Mouse (Mus musculus): ENCODE measurements around the gene H2afx. TPM values are rescaled to one million over a fixed set of nuclear protein-coding genes. Genes with fewer than 3 reads are reported as not detected.

Gene H2afx
- polyA plus RNA-seq, 1 experiment from 2014 or later: 346 TPM

GRCm38 (mm10) chr9:44314257-44314547, 20.3 kb upstream of the H2afx start:
- Histone ChIP-seq H3K36me3 (ENCODE audit: control insufficient read depth, insufficient read depth, low read length) (peaks cover 6% of the 10 kb centered on the region), H3K4me3 (ENCODE audit: low read depth, low read length) (no peak overlapping the region), H3K9ac (ENCODE audit: low read depth, low read length) (no peak overlapping the region), H3K27me3 (ENCODE audit: control insufficient read depth, insufficient read depth, low read length) (no peaks in the 10 kb centered on the region), H3K9me3 (ENCODE audit: control insufficient read depth, low read length) (no peaks in the 10 kb centered on the region), H3K4me1 (replicated peaks; ENCODE audit: control insufficient read depth, insufficient read depth, low read length) (peaks cover 10% of the 10 kb centered on the region), H3K27ac (ENCODE audit: low read depth, low read length) (no peak overlapping the region), H3K4me2 (replicated peaks; ENCODE audit: low read depth, low read length) (no peak overlapping the region)
- ATAC-seq (ENCODE audit: low FRiP score): no peak
- 69% methylated on average over 4 of the region's 4 CpGs for WGBS
- DNase-seq (ENCODE audit: low spot score): no peak

GRCm38 (mm10) chr9:44314910-44315309, 19.6 kb upstream of the H2afx start:
- DNase-seq (ENCODE audit: low spot score) (no peak), ATAC-seq (ENCODE audit: low FRiP score) (no peak)
- Histone ChIP-seq H3K27me3 (ENCODE audit: control insufficient read depth, insufficient read depth, low read length) (no peaks in the 10 kb centered on the region), H3K36me3 (ENCODE audit: control insufficient read depth, insufficient read depth, low read length) (peaks cover 6% of the 10 kb centered on the region), H3K4me1 (replicated peaks; ENCODE audit: control insufficient read depth, insufficient read depth, low read length) (peaks cover 11% of the 10 kb centered on the region), H3K4me3 (ENCODE audit: low read depth, low read length) (no peak overlapping the region), H3K9me3 (ENCODE audit: control insufficient read depth, low read length) (no peaks in the 10 kb centered on the region), H3K4me2 (replicated peaks; ENCODE audit: low read depth, low read length) (no peak overlapping the region), H3K27ac (ENCODE audit: low read depth, low read length) (no peak overlapping the region), H3K9ac (ENCODE audit: low read depth, low read length) (no peak overlapping the region)
- 96% methylated on average over 14 of the region's 18 CpGs for WGBS

- Histone ChIP-seq H3K4me2 (replicated peaks; ENCODE audit: low read depth, low read length) (no peak overlapping the region), H3K27ac (ENCODE audit: low read depth, low read length) (no peak overlapping the region), H3K36me3 (ENCODE audit: control insufficient read depth, insufficient read depth, low read length) (peaks cover 6% of the 10 kb centered on the region), H3K4me3 (ENCODE audit: low read depth, low read length) (no peak overlapping the region), H3K9ac (ENCODE audit: low read depth, low read length) (no peak overlapping the region), H3K4me1 (replicated peaks; ENCODE audit: control insufficient read depth, insufficient read depth, low read length) (peaks cover 12% of the 10 kb centered on the region; the same call in 1 of the 2 replicates), H3K9me3 (ENCODE audit: control insufficient read depth, low read length) (no peaks in the 10 kb centered on the region), H3K27me3 (ENCODE audit: control insufficient read depth, insufficient read depth, low read length) (no peaks in the 10 kb centered on the region)
- no peak for DNase-seq (ENCODE audit: low spot score)
- WGBS: 74% methylated on average over 4 of the region's 4 CpGs
- no peak for ATAC-seq (ENCODE audit: low FRiP score)
These were observed 17.0 kb upstream of the H2afx start for GRCm38 (mm10) chr9:44317452-44317851.

GRCm38 (mm10) chr9:44318076-44318825, 16.2 kb upstream of the H2afx start:
- 63% methylated on average over 5 of the region's 5 CpGs for WGBS
- Histone ChIP-seq H3K4me1 (replicated peaks; ENCODE audit: control insufficient read depth, insufficient read depth, low read length) (peaks cover 12% of the 10 kb centered on the region; the same call in 1 of the 2 replicates), H3K9me3 (ENCODE audit: control insufficient read depth, low read length) (no peaks in the 10 kb centered on the region), H3K4me3 (ENCODE audit: low read depth, low read length) (peak overlapping the region; percentile 95), H3K9ac (ENCODE audit: low read depth, low read length) (peak overlapping the region; percentile 94; the same call in 1 of the 2 replicates), H3K27ac (ENCODE audit: low read depth, low read length) (no peak overlapping the region), H3K27me3 (ENCODE audit: control insufficient read depth, insufficient read depth, low read length) (no peaks in the 10 kb centered on the region), H3K4me2 (replicated peaks; ENCODE audit: low read depth, low read length) (peak overlapping the region; percentile 95), H3K36me3 (ENCODE audit: control insufficient read depth, insufficient read depth, low read length) (peaks cover 6% of the 10 kb centered on the region)
- DNase-seq (ENCODE audit: low spot score) (no peak), ATAC-seq (ENCODE audit: low FRiP score) (no peak)

- H3K4me2 ChIP-seq (replicated peaks; ENCODE audit: low read depth, low read length): peak overlapping the region; percentile 95
- H3K27ac ChIP-seq (ENCODE audit: low read depth, low read length): no peak overlapping the region
- DNase-seq (ENCODE audit: low spot score) (no peak), ATAC-seq (ENCODE audit: low FRiP score) (no peak)
- H3K4me3 ChIP-seq (ENCODE audit: low read depth, low read length): peak overlapping the region; percentile 95
- no peaks in the 10 kb centered on the region for H3K27me3 ChIP-seq (ENCODE audit: control insufficient read depth, insufficient read depth, low read length)
- peaks cover 6% of the 10 kb centered on the region for H3K36me3 ChIP-seq (ENCODE audit: control insufficient read depth, insufficient read depth, low read length)
- WGBS: 38% methylated on average over 3 of the region's 3 CpGs
- H3K9ac ChIP-seq (ENCODE audit: low read depth, low read length): peak overlapping the region; percentile 94
- no peaks in the 10 kb centered on the region for H3K9me3 ChIP-seq (ENCODE audit: control insufficient read depth, low read length)
- H3K4me1 ChIP-seq (replicated peaks; ENCODE audit: control insufficient read depth, insufficient read depth, low read length): peaks cover 12% of the 10 kb centered on the region; the same call in 1 of the 2 replicates
These were observed 15.7 kb upstream of the H2afx start for GRCm38 (mm10) chr9:44318826-44319095.

- H3K27ac ChIP-seq (ENCODE audit: low read depth, low read length): peak overlapping the region; percentile 72
- H3K4me1 ChIP-seq (replicated peaks; ENCODE audit: control insufficient read depth, insufficient read depth, low read length): peaks cover 12% of the 10 kb centered on the region; the same call in 1 of the 2 replicates
- H3K9ac ChIP-seq (ENCODE audit: low read depth, low read length): peak overlapping the region; percentile 94
- H3K36me3 ChIP-seq (ENCODE audit: control insufficient read depth, insufficient read depth, low read length): peaks cover 6% of the 10 kb centered on the region
- no peaks in the 10 kb centered on the region for H3K9me3 ChIP-seq (ENCODE audit: control insufficient read depth, low read length)
- no peaks in the 10 kb centered on the region for H3K27me3 ChIP-seq (ENCODE audit: control insufficient read depth, insufficient read depth, low read length)
- WGBS: 3% methylated on average over 36 of the region's 37 CpGs
- DNase-seq (ENCODE audit: low spot score): peak; percentile 55
- peak overlapping the region; percentile 95 for H3K4me3 ChIP-seq (ENCODE audit: low read depth, low read length)
- peak; percentile 25; the same call in 1 of the 2 replicates for ATAC-seq (ENCODE audit: low FRiP score)
- peak overlapping the region; percentile 95 for H3K4me2 ChIP-seq (replicated peaks; ENCODE audit: low read depth, low read length)
These were observed 15.2 kb upstream of the H2afx start for GRCm38 (mm10) chr9:44319105-44319886.

- peak; percentile 97 for ATAC-seq (ENCODE audit: low FRiP score)
- H3K9me3 ChIP-seq (ENCODE audit: control insufficient read depth, low read length): no peaks in the 10 kb centered on the region
- H3K4me3 ChIP-seq (ENCODE audit: low read depth, low read length): peak within 1 kb of the TSS; percentile 95
- H3K36me3 ChIP-seq (ENCODE audit: control insufficient read depth, insufficient read depth, low read length): peaks cover 3% of the 10 kb centered on the region
- peak within 1 kb of the TSS; percentile 95 for H3K4me2 ChIP-seq (replicated peaks; ENCODE audit: low read depth, low read length)
- peak; percentile 96 for DNase-seq (ENCODE audit: low spot score)
- H3K27ac ChIP-seq (ENCODE audit: low read depth, low read length): peak within 1 kb of the TSS; percentile 72
- H3K27me3 ChIP-seq (ENCODE audit: control insufficient read depth, insufficient read depth, low read length): no peaks in the 10 kb centered on the region
- H3K4me1 ChIP-seq (replicated peaks; ENCODE audit: control insufficient read depth, insufficient read depth, low read length): peaks cover 12% of the 10 kb centered on the region; the same call in 1 of the 2 replicates
- under 1% methylated on average over 67 of the region's 67 CpGs for WGBS
- peak within 1 kb of the TSS; percentile 94 for H3K9ac ChIP-seq (ENCODE audit: low read depth, low read length)
These were observed 14.4 kb upstream of the H2afx start, which contains the start of gene C2cd2l for GRCm38 (mm10) chr9:44319887-44320798. C2cd2l (minus strand) TSS chr9:44320285.

GRCm38 (mm10) chr9:44320799-44321133, 13.7 kb upstream of the H2afx start:
- Histone ChIP-seq H3K4me1 (replicated peaks; ENCODE audit: control insufficient read depth, insufficient read depth, low read length) (peaks cover 14% of the 10 kb centered on the region), H3K27ac (ENCODE audit: low read depth, low read length) (no peak overlapping the region; the same call in 1 of the 2 replicates)
- DNase-seq (ENCODE audit: low spot score): no peak

More at GRCm38 (mm10) chr9:44320799-44321133, 13.7 kb upstream of the H2afx start:
- WGBS: 29% methylated on average over 6 of the region's 6 CpGs
- Histone ChIP-seq H3K36me3 (ENCODE audit: control insufficient read depth, insufficient read depth, low read length) (peaks cover 3% of the 10 kb centered on the region; the same call in 1 of the 2 replicates), H3K4me2 (replicated peaks; ENCODE audit: low read depth, low read length) (peak overlapping the region; percentile 95), H3K9ac (ENCODE audit: low read depth, low read length) (peak overlapping the region; percentile 40; the same call in 1 of the 2 replicates), H3K4me3 (ENCODE audit: low read depth, low read length) (peak overlapping the region; percentile 95), H3K27me3 (ENCODE audit: control insufficient read depth, insufficient read depth, low read length) (no peaks in the 10 kb centered on the region), H3K9me3 (ENCODE audit: control insufficient read depth, low read length) (no peaks in the 10 kb centered on the region)
- ATAC-seq (ENCODE audit: low FRiP score): 0 out of 2 replicates have a peak, but pooled peaks have one; percentile 4

Data from hindbrain, embryonic 11.5 days (tissue).